Mouse (Mus musculus): Measurements from ENCODE around the gene Nkap.

GRCm38 (mm10) chrX:37144954-37145353, 18.4 kb downstream of the Nkap start:
- TF ChIP-seq CTCF (IDR thresholded peaks at IDR 0.05; ENCODE audit: low read depth) (peak; percentile 47), EP300 (IDR thresholded peaks at IDR 0.05; ENCODE audit: low read depth) (no peak)
